Mouse (Mus musculus) skeletal muscle tissue, postnatal 0 days (tissue): ENCODE data around the gene Eif4h. TPM values are rescaled to one million over a fixed set of nuclear protein-coding genes. Genes with fewer than 3 reads are reported as not detected.

ENCODE experiments used
- microRNA-seq, 2 experiments: library from miRNA; unstranded; fragments of <30 nt; microRNA quantifications; one replicate each; pipeline ENCODE4; 2016
- polyA plus RNA-seq: library from polyadenylated mRNA; unstranded; fragments of >200 nt; fragmentation: Nextera tagmentation; extraction: Ambion mirVana; gene quantifications from 2 replicates; pipeline ENCODE4 v1.2.1, GENCODE M21; 2015

Gene Eif4h
- 199 and 204 TPM in 2 replicates for polyA plus RNA-seq

GRCm38 (mm10) chr5:134639269-134639682 lies at the start of gene Eif4h:
Eif4h (minus strand) TSS chr5:134639490.

GRCm38 (mm10) chr5:134688086-134688717 lies 48.9 kb upstream of the Eif4h start, which contains the start of gene Limk1:
Limk1 (minus strand) TSS chr5:134688598.

DNA sequence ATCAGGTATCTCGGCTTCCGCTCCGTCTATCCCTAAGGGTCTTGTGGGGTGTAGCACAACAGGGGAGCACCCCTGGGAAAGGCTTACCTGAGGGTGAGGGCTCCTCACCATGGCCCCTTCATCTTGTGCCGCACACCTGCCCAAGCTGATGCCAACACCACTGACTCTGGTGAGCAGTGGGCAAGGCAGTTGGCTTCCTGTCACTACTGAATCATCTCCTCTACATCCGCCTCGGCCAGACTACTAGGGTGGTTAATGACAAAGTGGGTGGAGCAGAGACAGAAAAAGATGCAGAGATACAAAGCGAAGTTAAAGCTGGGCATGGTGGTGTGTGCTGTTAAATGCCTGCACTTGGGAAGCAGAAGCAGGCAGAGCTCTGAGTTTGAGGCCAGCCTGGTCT lies 24.5 kb downstream of the Eif4h start, which contains the start of gene Lat2:
Lat2 (minus strand) TSS at position 224 of the 400 bp plus-strand sequence.

DNA sequence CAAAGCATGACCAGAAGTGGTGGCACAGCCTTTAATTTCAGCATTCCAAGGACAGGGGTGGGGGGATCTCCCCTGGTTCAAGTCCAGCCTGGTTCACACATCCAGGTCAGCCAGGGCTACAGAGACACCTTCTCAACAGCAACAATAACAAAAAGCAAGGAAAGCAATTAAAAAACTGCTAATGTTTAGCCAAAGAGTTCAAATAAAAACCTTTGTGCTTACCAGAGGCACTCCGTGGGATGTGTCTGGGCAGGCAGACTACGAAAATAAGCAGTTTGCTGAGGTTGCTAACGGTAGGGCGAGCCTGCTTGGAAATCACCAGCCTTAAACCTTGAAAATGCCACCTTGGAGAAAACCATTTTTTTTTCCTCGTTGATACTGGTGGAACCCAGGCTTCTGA lies 58.1 kb downstream of the Eif4h start, which contains the start of gene Rfc2:
Rfc2 (plus strand) TSS at position 221 of the 400 bp plus-strand sequence.

Small RNA genes within 50 kb of the gene (microRNA-seq; reads per million reads assigned to microRNA genes)
- 0 reads per million in 2 experiments for gene Mir7228

Other genes starting within 250 kb of the Eif4h start
- gene Gtf2ird1, start 182.8 kb downstream of the Eif4h start, polyA plus RNA-seq: 29.4 and 29.8 TPM in 2 replicates
- gene Clip2, start 87.1 kb downstream of the Eif4h start, polyA plus RNA-seq: 0.81 and 1.0 TPM in 2 replicates
- gene Syna, start 79.3 kb downstream of the Eif4h start, polyA plus RNA-seq: not detected in 2 replicates
- gene Rfc2, start 58.1 kb downstream of the Eif4h start, polyA plus RNA-seq: 56.0 and 70.7 TPM in 2 replicates
- gene Lat2, start 24.5 kb downstream of the Eif4h start, polyA plus RNA-seq: 8.4 and 9.7 TPM in 2 replicates
- gene Limk1, start 49.1 kb upstream of the Eif4h start, polyA plus RNA-seq: 1.8 and 2.3 TPM in 2 replicates
- 96.2 and 144 TPM in 2 replicates for gene Eln, start 107.8 kb upstream of the Eif4h start, polyA plus RNA-seq